Mouse (Mus musculus) limb, embryonic 14.5 days (tissue): ENCODE data around the gene Tbc1d1. TPM values are rescaled to one million over a fixed set of nuclear protein-coding genes. Genes with fewer than 3 reads are reported as not detected.

Experiments used
- ATAC-seq: fragments of 200-750 bp; cut with Nextera tagmentation; 2 replicates; pipeline ENCODE4 v1.8.0; 2017; ENCODE audit warnings: low read depth, moderate number of reproducible peaks, moderate TSS enrichment; ENCODE audit not compliant: low FRiP score
- DNase-seq: peaks from one replicate; pipeline ENCODE4 v3.0.0-alpha.2; 2015; ENCODE audit warnings: low spot score
- H3K27ac ChIP-seq: fragments of 300-500 bp; sonication (generic); replicated peaks from 2 replicates; pipeline ENCODE4 v1.5.1; 2014; ENCODE audit warnings: low read depth, mild to moderate bottlenecking, low read length, moderate library complexity, mixed read lengths
- H3K27me3 ChIP-seq: fragments of 300-500 bp; sonication (generic); 2 replicates; pipeline ENCODE4 v1.6.1; 2014; ENCODE audit warnings: low read length, mixed read lengths; ENCODE audit not compliant: control insufficient read depth, insufficient read depth
- H3K36me3 ChIP-seq: fragments of 300-500 bp; sonication (generic); 2 replicates; pipeline ENCODE4 v1.6.1; 2014; ENCODE audit warnings: mild to moderate bottlenecking, low read length, moderate library complexity, mixed read lengths; ENCODE audit not compliant: control insufficient read depth, insufficient read depth
- H3K4me1 ChIP-seq: fragments of 300-500 bp; sonication (generic); 2 replicates; pipeline ENCODE4 v1.6.1; 2014; ENCODE audit warnings: antibody characterized with exemption, low read length, mixed read lengths; ENCODE audit not compliant: control insufficient read depth, insufficient read depth
- H3K4me2 ChIP-seq: fragments of 300-500 bp; sonication (generic); replicated peaks from 2 replicates; pipeline ENCODE4 v1.6.1; 2014; ENCODE audit warnings: low read depth, mild to moderate bottlenecking, low read length, moderate library complexity; ENCODE audit not compliant: severe bottlenecking
- H3K4me3 ChIP-seq: fragments of 300-500 bp; sonication (generic); replicated peaks from 2 replicates; pipeline ENCODE4 v1.5.1; 2014; ENCODE audit warnings: low read length
- H3K9ac ChIP-seq: fragments of 300-500 bp; sonication (generic); 2 replicates; pipeline ENCODE4 v1.6.1; 2014; ENCODE audit warnings: mild to moderate bottlenecking, low read depth, low read length, moderate library complexity; ENCODE audit not compliant: severe bottlenecking
- H3K9me3 ChIP-seq: fragments of 300-500 bp; sonication (generic); 2 replicates; pipeline ENCODE4 v1.6.1; 2016; ENCODE audit warnings: low read length; ENCODE audit not compliant: control insufficient read depth
- POLR2A ChIP-seq: fragments of 200-500 bp; IDR thresholded peaks from 2 replicates; pipeline ENCODE4 v1.8.0; 2012; ENCODE audit warnings: inconsistent platforms, mild to moderate bottlenecking, moderate library complexity, borderline replicate concordance; ENCODE audit not compliant: insufficient read depth, insufficient read length; ENCODE audit errors: extremely low read depth
- whole genome bisulfite sequencing: fragments of 180-500 bp; shearing (Covaris S2); extraction: QIAGEN DNeasy Blood & Tissue Kit; methylation state at CpG from one replicate; pipeline ENCODE4 v1.1.7; 2014; 5-methylcytosine and 5-hydroxymethylcytosine counted together
- polyA plus RNA-seq, 2 experiments: library from polyadenylated mRNA; depleted of rRNA in 1 of 2; stranded (reverse) in 1 of 2; unstranded in 1 of 2; fragments of >200 nt; fragmentation: Nextera tagmentation in 1 of 2; extraction: Ambion mirVana in 1 of 2; gene quantifications; 2 replicates each; pipeline versions ENCODE4 v1.2.1 to v1.2.3; 2012 to 2014

Tbc1d1 gene
- polyA plus RNA-seq, 2 experiments, result 23.1 to 25.5 TPM

DNA sequence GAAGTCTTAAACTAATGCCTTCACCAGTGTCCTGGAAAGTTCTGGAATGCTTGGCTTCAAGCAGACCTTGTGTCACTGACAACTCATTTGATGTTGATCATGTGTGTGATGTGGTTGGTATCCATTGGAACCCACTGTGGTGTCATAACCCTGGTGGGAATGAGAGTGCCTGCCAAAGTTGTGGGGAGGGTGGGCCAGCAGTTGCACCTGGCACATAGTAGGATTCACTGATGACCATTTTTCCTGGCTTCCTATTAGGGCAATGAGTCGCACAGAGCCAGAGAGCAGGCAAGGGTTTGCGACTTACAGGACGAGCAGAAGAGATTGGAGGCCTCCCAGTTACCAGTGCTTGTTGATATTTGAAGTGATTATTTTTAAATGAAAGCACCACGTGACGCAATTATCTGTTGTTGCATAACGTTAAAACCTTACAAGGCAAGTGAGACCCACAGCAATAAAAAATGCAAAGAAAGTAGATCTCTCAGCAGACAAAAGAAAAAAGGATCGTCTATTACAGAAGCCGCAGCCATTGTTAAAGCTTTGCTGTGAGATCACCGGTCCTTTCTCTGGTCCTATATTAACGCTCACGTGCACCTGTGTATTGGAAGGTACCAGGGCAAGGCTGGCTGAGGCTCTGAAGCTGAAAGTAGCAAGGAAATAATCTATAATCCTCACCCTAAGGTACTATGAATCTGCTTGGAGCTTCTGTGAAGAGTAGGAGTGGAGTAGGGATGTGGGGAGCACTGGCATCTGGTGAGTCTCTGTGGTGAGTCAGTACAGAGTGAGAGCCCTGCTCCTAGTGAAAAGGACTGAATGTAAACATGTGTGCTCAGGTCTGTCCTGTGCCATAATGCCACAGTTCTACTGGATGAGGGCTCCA lies 209.3 kb downstream of the Tbc1d1 start:
- Histone ChIP-seq H3K27ac (peak overlapping the region; percentile 55; the same call in 1 of the 2 replicates), H3K4me1 (peaks cover 38% of the 10 kb centered on the region)
- WGBS, result 69% methylated on average over 11 of the region's 11 CpGs

DNA sequence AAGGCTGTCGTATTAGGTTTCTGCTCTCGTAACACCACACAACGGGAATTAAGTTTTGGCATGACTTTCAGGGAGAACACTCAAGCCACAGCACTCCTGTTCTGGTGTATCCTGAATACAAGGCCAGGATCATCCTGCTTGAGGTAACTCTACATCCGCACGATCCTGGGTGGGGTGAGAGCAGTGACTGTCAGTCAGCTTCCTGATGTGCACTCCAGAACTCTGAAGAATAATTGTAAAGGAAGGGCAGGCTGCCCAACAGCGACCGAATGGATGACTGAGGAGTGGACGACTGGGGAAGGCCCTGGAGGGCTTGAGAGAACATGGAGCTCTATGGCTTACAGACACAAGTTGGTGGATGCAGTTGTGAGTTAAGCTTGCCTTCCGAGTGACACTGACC lies 210.0 kb downstream of the Tbc1d1 start:
- no peak for ATAC-seq
- no peak overlapping the region for H3K4me3 ChIP-seq
- no peak overlapping the region for H3K27ac ChIP-seq
- no peaks in the 10 kb centered on the region for H3K36me3 ChIP-seq
- H3K4me2 ChIP-seq, result no peak overlapping the region
- no peaks in the 10 kb centered on the region for H3K27me3 ChIP-seq
- peaks cover 38% of the 10 kb centered on the region for H3K4me1 ChIP-seq
- DNase-seq, result no peak
- H3K9ac ChIP-seq, result no peak overlapping the region
- WGBS, result 76% methylated on average over 9 of the region's 9 CpGs
- H3K9me3 ChIP-seq, result no peaks in the 10 kb centered on the region
- TF ChIP-seq POLR2A, result no peak

More for the DNA sequence above, 209.3 kb downstream of the Tbc1d1 start:
- ATAC-seq, result no peak
- no peak overlapping the region for H3K4me2 ChIP-seq
- DNase-seq, result no peak
- H3K4me3 ChIP-seq, result no peak overlapping the region
- H3K36me3 ChIP-seq, result no peaks in the 10 kb centered on the region
- H3K9me3 ChIP-seq, result no peaks in the 10 kb centered on the region
- no peak overlapping the region for H3K9ac ChIP-seq
- H3K27me3 ChIP-seq, result no peaks in the 10 kb centered on the region
- no peak for TF ChIP-seq POLR2A

DNA sequence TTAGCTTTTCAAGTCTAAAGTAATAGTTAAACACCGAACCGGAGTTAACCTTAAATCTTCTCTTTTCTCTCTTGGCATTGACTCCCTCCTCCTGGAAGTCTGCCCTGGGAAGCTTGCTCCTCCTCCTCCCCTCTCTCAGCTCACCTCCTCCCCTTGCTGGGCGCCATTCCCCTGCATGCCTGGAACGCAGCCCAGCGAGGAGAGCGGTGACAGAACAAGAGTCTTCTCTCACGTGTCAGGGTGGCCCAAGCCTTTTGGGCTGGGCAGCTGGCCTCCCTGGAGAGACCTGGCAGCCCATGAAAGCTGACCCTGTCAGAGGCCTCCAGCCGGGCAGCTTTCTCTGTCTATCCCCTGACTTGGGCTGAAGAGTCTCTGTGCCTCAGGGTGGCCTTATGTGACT lies 211.3 kb downstream of the Tbc1d1 start:
- Histone ChIP-seq H3K4me3 (no peak overlapping the region), H3K9me3 (no peaks in the 10 kb centered on the region), H3K27me3 (no peaks in the 10 kb centered on the region), H3K4me1 (peaks cover 38% of the 10 kb centered on the region), H3K36me3 (no peaks in the 10 kb centered on the region), H3K27ac (peak overlapping the region; percentile 61), H3K4me2 (peak overlapping the region; percentile 23; the same call in 1 of the 2 replicates), H3K9ac (no peak overlapping the region)
- ATAC-seq (no peak), DNase-seq (peak; percentile 79)
- no peak for TF ChIP-seq POLR2A
- 22% methylated on average over 8 of the region's 8 CpGs for WGBS

DNA sequence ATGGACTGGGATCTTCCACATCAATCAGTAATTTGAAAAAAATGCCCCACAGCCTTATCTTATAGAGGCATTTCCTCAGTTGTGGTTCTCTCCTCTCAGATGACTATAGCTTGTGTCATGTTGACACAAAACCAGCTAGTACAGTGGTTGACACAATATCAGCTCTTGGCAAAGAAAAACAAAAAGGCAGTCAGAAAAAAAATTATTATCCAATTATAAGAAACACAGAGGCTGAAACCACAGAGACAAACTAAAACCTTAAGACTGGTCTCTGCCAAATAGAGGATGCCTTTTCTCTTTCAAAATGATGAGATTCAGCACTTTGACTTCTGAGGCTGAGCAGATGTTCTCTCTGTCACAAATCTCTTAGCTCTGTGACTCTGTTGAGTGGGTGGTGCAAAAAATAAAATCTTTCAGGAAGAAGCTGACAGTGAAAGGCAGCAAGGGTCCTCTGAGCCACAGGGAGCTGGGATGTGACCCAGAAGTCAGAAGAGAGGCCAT lies 215.3 kb downstream of the Tbc1d1 start:
- no peak for DNase-seq

DNA sequence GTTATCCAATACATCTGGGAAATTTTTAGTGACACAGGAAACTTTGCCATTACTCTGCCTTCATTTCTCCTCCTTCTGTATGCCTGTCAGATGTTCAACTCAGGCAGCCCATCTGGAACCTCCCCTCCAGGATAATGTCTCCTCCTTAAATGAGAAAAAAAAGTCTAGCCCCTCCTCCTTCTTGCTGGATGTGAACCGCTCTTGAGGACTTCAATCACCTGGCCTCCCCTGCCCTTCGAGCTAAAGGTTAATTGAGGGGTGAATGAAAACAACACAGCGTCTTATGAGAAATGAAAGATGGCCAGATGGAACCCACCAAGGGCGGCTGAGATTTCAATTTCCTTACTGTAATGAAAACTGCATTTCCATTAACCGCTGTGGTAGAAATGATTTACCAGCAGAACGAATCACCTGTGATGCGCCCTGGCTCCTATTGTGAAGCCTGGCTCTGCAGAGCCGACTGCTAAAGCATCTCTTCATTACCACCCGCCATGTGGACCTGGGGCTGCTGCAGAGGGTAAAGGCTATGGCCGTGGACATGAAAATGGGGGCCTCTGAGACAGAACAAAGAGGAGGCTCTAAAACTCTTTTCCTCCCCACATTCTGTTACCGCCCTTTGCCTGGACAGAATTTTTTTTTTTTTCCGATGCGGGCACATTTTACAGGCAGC lies 216.3 kb downstream of the Tbc1d1 start:
- TF ChIP-seq POLR2A, result no peak
- 56% methylated on average over 13 of the region's 13 CpGs for WGBS
- Histone ChIP-seq H3K27ac (no peak overlapping the region), H3K27me3 (no peaks in the 10 kb centered on the region), H3K4me2 (no peak overlapping the region), H3K9ac (no peak overlapping the region), H3K9me3 (no peaks in the 10 kb centered on the region), H3K36me3 (no peaks in the 10 kb centered on the region), H3K4me3 (no peak overlapping the region), H3K4me1 (peaks cover 13% of the 10 kb centered on the region)
- DNase-seq (no peak), ATAC-seq (no peak)

More for the DNA sequence above, 215.3 kb downstream of the Tbc1d1 start:
- H3K27ac ChIP-seq, result no peak overlapping the region
- TF ChIP-seq POLR2A, result no peak
- H3K27me3 ChIP-seq, result no peaks in the 10 kb centered on the region
- ATAC-seq, result no peak
- no peak overlapping the region for H3K4me3 ChIP-seq
- H3K36me3 ChIP-seq, result no peaks in the 10 kb centered on the region
- H3K9me3 ChIP-seq, result no peaks in the 10 kb centered on the region
- H3K9ac ChIP-seq, result no peak overlapping the region
- no peak overlapping the region for H3K4me2 ChIP-seq
- peaks cover 20% of the 10 kb centered on the region for H3K4me1 ChIP-seq
